Mouse (Mus musculus): ENCODE results near the gene Tnfaip6.

GRCm38 (mm10) chr2:52078666-52079065 lies 40.9 kb downstream of the Tnfaip6 start:
- TF ChIP-seq CTCF (IDR thresholded peaks at IDR 0.05; ENCODE audit: borderline replicate concordance, control insufficient read depth, extremely low read depth, insufficient read depth, low read length, poor library complexity) (no peak), POLR2A (IDR thresholded peaks at IDR 0.05; ENCODE audit: control insufficient read depth, extremely low read depth, insufficient read depth, low read length, poor library complexity) (no peak)
